Mouse (Mus musculus) adipose tissue, adult 10 weeks (tissue): ENCODE measurements around the gene Mrps24. TPM values are rescaled to one million over a fixed set of nuclear protein-coding genes. Genes with fewer than 3 reads are reported as not detected.

Source experiments
- polyA plus RNA-seq: library from polyadenylated mRNA; stranded (reverse); fragments of 350-450 nt; fragmentation: Illumina TruSeq; extraction: RNeasy Lipid Tissue Mini Kit (QIAGEN cat#74804); gene quantifications from one replicate; pipeline ENCODE4 v1.2.3, GENCODE M21; 2014; ENCODE audit warnings: low read depth, low replicate concordance

Mrps24 gene
- polyA plus RNA-seq: 55.5 TPM

DNA sequence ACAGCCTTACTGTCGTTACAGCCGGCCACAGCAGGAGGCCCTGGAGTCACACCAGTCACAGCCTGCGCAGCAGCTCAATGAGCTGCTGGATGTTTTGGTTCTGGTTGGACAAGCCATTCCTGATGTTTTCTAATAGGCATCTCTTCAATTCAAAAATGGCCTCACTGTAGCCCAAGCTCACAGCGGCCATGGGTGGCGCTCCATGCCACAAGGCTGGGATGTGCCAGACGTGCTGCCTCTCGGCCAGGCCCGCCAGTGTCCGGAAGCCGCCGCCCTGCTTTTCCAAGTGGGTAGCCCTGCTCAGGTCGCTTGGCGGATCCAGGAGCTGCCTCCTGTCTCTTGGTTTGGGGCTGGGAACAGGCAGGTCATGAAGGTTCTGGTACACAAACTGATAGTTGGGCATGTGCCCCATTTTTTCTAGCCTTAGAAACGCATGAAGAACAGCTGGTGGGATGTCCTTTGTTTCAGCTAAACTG is at the start of gene Mrps24:
Gene Mrps24 (minus strand): TSS at position 51 of the 476 bp plus-strand sequence.

DNA sequence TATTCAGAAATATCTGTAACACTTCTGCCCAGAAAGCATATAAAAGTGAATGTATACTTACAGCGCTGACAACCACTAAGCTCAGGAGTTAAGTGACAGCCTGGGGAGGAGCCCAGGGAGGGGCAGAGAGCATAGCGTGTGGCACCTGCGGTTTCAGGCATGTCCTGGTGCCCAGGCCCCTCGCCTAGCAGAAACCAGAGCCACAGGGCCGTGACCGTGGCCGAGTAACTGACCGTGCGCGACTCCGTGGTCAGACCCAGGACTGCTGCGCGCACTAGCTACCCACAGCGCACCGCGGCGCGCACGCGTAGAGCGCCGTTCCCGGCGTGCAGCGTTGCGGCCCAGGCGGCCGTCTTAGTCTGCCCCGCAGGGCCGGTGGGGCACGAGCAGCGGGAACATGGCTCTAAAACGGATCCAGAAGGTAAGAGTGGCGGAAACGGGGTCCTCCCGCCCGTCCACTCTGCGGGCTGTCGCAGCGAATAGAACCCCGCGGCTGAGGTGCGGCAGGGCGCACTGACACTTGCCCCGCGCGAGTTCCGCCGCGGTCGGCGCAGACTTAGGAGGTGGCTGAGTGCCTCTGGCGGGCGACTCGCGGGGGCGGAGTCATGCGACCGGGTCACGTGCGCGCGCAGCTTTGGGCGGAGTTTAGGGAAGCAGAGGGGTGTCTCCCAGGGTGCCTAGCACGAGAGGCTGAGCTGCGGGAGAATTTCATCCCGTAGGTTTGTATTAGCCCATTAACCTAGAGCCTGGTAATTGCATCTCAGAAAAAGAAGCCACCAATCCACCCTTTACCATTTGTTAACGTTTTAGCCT is 46.5 kb upstream of the Mrps24 start, which contains the start of gene Urgcp:
Gene Urgcp (minus strand): TSS at position 557 of the 813 bp plus-strand sequence.

Other genes with a start within 250 kb of the Mrps24 start
- 191 TPM for gene Xbp1, start 195.0 kb downstream of the Mrps24 start, polyA plus RNA-seq
- gene Ccdc117, start 173.5 kb downstream of the Mrps24 start, polyA plus RNA-seq: 16.7 TPM
- 5.1 TPM for gene Ankrd36, start 146.0 kb downstream of the Mrps24 start, polyA plus RNA-seq
- gene Urgcp, start 46.7 kb upstream of the Mrps24 start, polyA plus RNA-seq: 17.5 TPM
- gene Dbnl, start 72.8 kb upstream of the Mrps24 start, polyA plus RNA-seq: 52.9 TPM
- 28.0 TPM for gene Pgam2, start 88.1 kb upstream of the Mrps24 start, polyA plus RNA-seq
- gene Polm, start 122.3 kb upstream of the Mrps24 start, polyA plus RNA-seq: 13.6 TPM
- gene Aebp1, start 146.3 kb upstream of the Mrps24 start, polyA plus RNA-seq: 99.7 TPM
- gene Pold2, start 162.6 kb upstream of the Mrps24 start, polyA plus RNA-seq: 26.6 TPM
- gene Myl7, start 183.1 kb upstream of the Mrps24 start, polyA plus RNA-seq: 1.3 TPM
- 2.7 TPM for gene Gck, start 234.4 kb upstream of the Mrps24 start, polyA plus RNA-seq
- 83.1 TPM for gene Ykt6, start 240.0 kb upstream of the Mrps24 start, polyA plus RNA-seq